Mouse (Mus musculus) adrenal gland, postnatal 25 days (tissue): Measurements from ENCODE around the gene Top3b. TPM values are rescaled to one million over a fixed set of nuclear protein-coding genes. Genes with fewer than 3 reads are reported as not detected.
A peak's percentile ranks its signal among the peaks of the same experiment; 100 is the strongest.
"Not testable (repeated sequence)": the region's sequence is repeated elsewhere in the genome, so short reads cannot be mapped to it uniquely, and the experiment has no call there.

ENCODE experiments used
- DNase-seq: peaks from one replicate; pipeline ENCODE4 v3.0.0; 2021; ENCODE audit warnings: mixed read lengths
- long read RNA-seq: library from polyadenylated mRNA; stranded (forward); transcript quantifications from one replicate; pipeline ENCODE4 v2.0.0, GENCODE M21; 2021
- total RNA-seq: library from RNA; stranded (reverse); gene quantifications from 2 replicates; pipeline ENCODE4 v1.2.3, GENCODE M21; 2021

Gene Top3b
- 74.9 and 75.2 TPM in 2 replicates for total RNA-seq
- long read RNA-seq, partial matches to known transcripts = 9 of 39 reads
- long read RNA-seq, other reads (novel, unspliced or antisense) = 21 of 39 reads

- peak; percentile 84 for DNase-seq
Measured at GRCm38 (mm10) chr16:16870617-16871331, at the start of gene Top3b, which contains the start of gene Vpreb1. Gene Top3b, plus strand, starts transcription at chr16:16870736. Gene Vpreb1, minus strand, starts transcription at chr16:16870843.

- no peak for DNase-seq
Measured at GRCm38 (mm10) chr16:16825476-16825875, 45.1 kb upstream of the Top3b start.

- no peak for DNase-seq
Measured at GRCm38 (mm10) chr16:16826223-16826622, 44.3 kb upstream of the Top3b start.

- peak; percentile 26 for DNase-seq
Measured at GRCm38 (mm10) chr16:16828757-16829615, 41.5 kb upstream of the Top3b start, which contains the start of gene Spag6l. Gene Spag6l, minus strand, starts transcription at chr16:16829456.

- no peak for DNase-seq
Measured at GRCm38 (mm10) chr16:16829671-16830070, 40.9 kb upstream of the Top3b start.

GRCm38 (mm10) chr16:16849196-16849595 lies 21.3 kb upstream of the Top3b start:
- DNase-seq = no peak

GRCm38 (mm10) chr16:16852411-16852810 lies 18.1 kb upstream of the Top3b start:
- DNase-seq = no peak

GRCm38 (mm10) chr16:16854836-16855235 lies 15.7 kb upstream of the Top3b start:
- DNase-seq = peak; percentile 61

GRCm38 (mm10) chr16:16855541-16855940 lies 15.0 kb upstream of the Top3b start:
- DNase-seq = no peak

- not testable (repeated sequence) for DNase-seq
Measured at GRCm38 (mm10) chr16:16856054-16856453, 14.5 kb upstream of the Top3b start.

GRCm38 (mm10) chr16:16856731-16857476 lies 13.6 kb upstream of the Top3b start:
- DNase-seq = no peak

GRCm38 (mm10) chr16:16862288-16862687 lies 8.2 kb upstream of the Top3b start:
- no peak for DNase-seq

GRCm38 (mm10) chr16:16863978-16864377 lies 6.6 kb upstream of the Top3b start, which contains the start of gene Igll1:
Gene Igll1, minus strand, starts transcription at chr16:16863985.
- no peak for DNase-seq

GRCm38 (mm10) chr16:16865217-16865616 lies 5.3 kb upstream of the Top3b start:
- DNase-seq = no peak

- no peak for DNase-seq
Measured at GRCm38 (mm10) chr16:16865696-16866561, 4.6 kb upstream of the Top3b start.

GRCm38 (mm10) chr16:16870241-16870616 lies 307 bp upstream of the Top3b start:
- DNase-seq = no peak

- DNase-seq = no peak
Measured at GRCm38 (mm10) chr16:16879025-16879424, 8.5 kb downstream of the Top3b start.

- DNase-seq = no peak
Measured at GRCm38 (mm10) chr16:16888341-16888740, 17.8 kb downstream of the Top3b start.

GRCm38 (mm10) chr16:16892366-16892765 lies 21.8 kb downstream of the Top3b start:
- no peak for DNase-seq

GRCm38 (mm10) chr16:16896015-16896381 lies 25.5 kb downstream of the Top3b start:
- DNase-seq = no peak

GRCm38 (mm10) chr16:16896382-16897055 lies 26.0 kb downstream of the Top3b start, which contains the start of gene Ppm1f:
Gene Ppm1f, plus strand, starts transcription at chr16:16896469.
- DNase-seq = peak; percentile 97
